Mouse (Mus musculus) cortical plate, adult 2 months (tissue): ENCODE data around the gene Rab8b. TPM values are rescaled to one million over a fixed set of nuclear protein-coding genes. Genes with fewer than 3 reads are reported as not detected.
"Not testable (repeated sequence)": the region's sequence is repeated elsewhere in the genome, so short reads cannot be mapped to it uniquely, and the experiment has no call there.

Experiments used
- H3K27ac ChIP-seq: fragments of 200-500 bp; 2 replicates; pipeline ENCODE4 v1.5.1; 2012; ENCODE audit warnings: low read length, control low read depth, inconsistent platforms; ENCODE audit not compliant: insufficient read depth
- H3K4me1 ChIP-seq: fragments of 200-500 bp; 2 replicates; pipeline ENCODE4 v1.6.1; 2011; ENCODE audit warnings: low read length; ENCODE audit not compliant: control insufficient read depth, insufficient read depth
- H3K4me3 ChIP-seq: fragments of 200-500 bp; 2 replicates; pipeline ENCODE4 v1.5.1; 2011; ENCODE audit warnings: mild to moderate bottlenecking, low read length, control low read depth; ENCODE audit not compliant: insufficient read depth
- CTCF ChIP-seq: fragments of 200-500 bp; IDR thresholded peaks from 2 replicates; pipeline ENCODE4 v1.5.1; 2011; ENCODE audit warnings: mild to moderate bottlenecking, control low read depth, low read length; ENCODE audit not compliant: insufficient read depth; ENCODE audit errors: extremely low read depth
- POLR2A ChIP-seq: fragments of 200-500 bp; IDR thresholded peaks from 2 replicates; pipeline ENCODE4 v1.6.1; 2011; ENCODE audit warnings: mild to moderate bottlenecking, low read length, control low read depth; ENCODE audit not compliant: insufficient read depth; ENCODE audit errors: extremely low read depth
- polyA plus RNA-seq: library from polyadenylated mRNA; depleted of rRNA; stranded (reverse); fragments of >200 nt; gene quantifications from 2 replicates; pipeline ENCODE4 v1.2.3, GENCODE M21; 2012

Rab8b gene
- polyA plus RNA-seq, 1 experiment, result 17.4 TPM

- Histone ChIP-seq H3K27ac (no peak overlapping the region), H3K4me3 (no peak overlapping the region)
- no peak for TF ChIP-seq CTCF
- no peak for TF ChIP-seq POLR2A
Observed at GRCm38 (mm10) chr9:66879486-66879885, 40.0 kb downstream of the Rab8b start.

GRCm38 (mm10) chr9:66878899-66879298 is 40.6 kb downstream of the Rab8b start:
- Histone ChIP-seq H3K27ac (no peak overlapping the region), H3K4me1 (no peaks in the 10 kb centered on the region; the same call in 1 of the 2 replicates), H3K4me3 (no peak overlapping the region)
- no peak for TF ChIP-seq CTCF
- no peak for TF ChIP-seq POLR2A

More at GRCm38 (mm10) chr9:66879486-66879885, 40.0 kb downstream of the Rab8b start:
- no peaks in the 10 kb centered on the region; the same call in 1 of the 2 replicates for H3K4me1 ChIP-seq

GRCm38 (mm10) chr9:66876577-66876976 is 42.9 kb downstream of the Rab8b start:
- Histone ChIP-seq H3K4me1 (no peaks in the 10 kb centered on the region; the same call in 1 of the 2 replicates), H3K27ac (no peak overlapping the region), H3K4me3 (no peak overlapping the region)
- TF ChIP-seq CTCF (no peak), POLR2A (no peak)

- Histone ChIP-seq H3K27ac (no peak overlapping the region), H3K4me3 (no peak overlapping the region), H3K4me1 (no peaks in the 10 kb centered on the region)
- TF ChIP-seq CTCF, result no peak
- no peak for TF ChIP-seq POLR2A
Observed at GRCm38 (mm10) chr9:66874297-66874696, 45.2 kb downstream of the Rab8b start.

GRCm38 (mm10) chr9:66873531-66873930 is 46.0 kb downstream of the Rab8b start:
- TF ChIP-seq POLR2A (no peak), CTCF (no peak)

GRCm38 (mm10) chr9:66873009-66873408 is 46.5 kb downstream of the Rab8b start:
- H3K27ac ChIP-seq, H3K4me3 ChIP-seq, H3K4me1 ChIP-seq: not testable (repeated sequence)

More at GRCm38 (mm10) chr9:66873531-66873930, 46.0 kb downstream of the Rab8b start:
- no peaks in the 10 kb centered on the region for H3K4me1 ChIP-seq
- H3K4me3 ChIP-seq, result no peak overlapping the region
- no peak overlapping the region for H3K27ac ChIP-seq

- TF ChIP-seq POLR2A (no peak), CTCF (no peak)
- no peaks in the 10 kb centered on the region for H3K4me1 ChIP-seq
- no peak overlapping the region for H3K4me3 ChIP-seq
- H3K27ac ChIP-seq, result no peak overlapping the region
Observed at GRCm38 (mm10) chr9:66872015-66872727, 47.3 kb downstream of the Rab8b start.

- Histone ChIP-seq H3K4me1 (peaks cover 3% of the 10 kb centered on the region; the same call in 1 of the 2 replicates), H3K4me3 (no peak overlapping the region), H3K27ac (no peak overlapping the region)
- TF ChIP-seq POLR2A (no peak), CTCF (no peak)
Observed at GRCm38 (mm10) chr9:66864708-66865107, 54.8 kb downstream of the Rab8b start.

- TF ChIP-seq CTCF (no peak), POLR2A (no peak)
- H3K4me1 ChIP-seq, result peaks cover 3% of the 10 kb centered on the region; the same call in 1 of the 2 replicates
- no peak overlapping the region for H3K4me3 ChIP-seq
- no peak overlapping the region for H3K27ac ChIP-seq
Observed at GRCm38 (mm10) chr9:66863456-66863855, 56.0 kb downstream of the Rab8b start.

- TF ChIP-seq CTCF (no peak), POLR2A (no peak)
- Histone ChIP-seq H3K27ac (no peak overlapping the region), H3K4me3 (no peak overlapping the region), H3K4me1 (peaks cover 3% of the 10 kb centered on the region; the same call in 1 of the 2 replicates)
Observed at GRCm38 (mm10) chr9:66862202-66862601, 57.3 kb downstream of the Rab8b start.
